31 mouse cellular contexts compared by ENCODE assay signal in the genomic region with DNA sequence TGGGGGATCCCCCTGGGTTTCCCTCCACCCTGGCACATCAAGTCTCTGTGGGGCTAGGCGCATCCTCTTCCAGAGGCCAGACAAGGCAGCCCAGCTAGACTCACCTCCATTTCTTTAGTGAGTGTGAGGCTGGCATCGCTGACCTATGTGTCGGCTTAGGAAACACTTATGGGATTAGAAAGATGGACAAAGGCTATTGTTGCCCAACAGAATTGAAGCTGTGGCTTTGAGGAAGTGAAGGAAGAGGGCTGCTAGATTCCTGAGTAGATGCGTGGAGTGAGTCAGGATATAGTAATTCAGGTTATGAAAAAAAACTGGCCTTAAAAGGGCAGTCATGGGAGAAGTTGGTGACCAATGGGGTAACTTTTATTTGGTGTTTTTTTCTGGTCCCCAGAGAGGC. TPM values are rescaled to one million over a fixed set of nuclear protein-coding genes. Genes with fewer than 3 reads are reported as not detected.
DNase-seq lines count a peak whose midpoint lies in the region; ATAC-seq and TF ChIP-seq lines count a peak whose summit lies in the region.
"Had no signal": no experiment of that assay in that cellular context is flagged by ENCODE, and none has a peak within 500 bp of the region (broad histone marks: within the 10 kb centered on the region; RNA-seq: fewer than 3 reads in every experiment).

No protein-coding gene starts in this region.

- TF ChIP-seq CTCF in lung, postnatal 0 days (IDR thresholded peaks at IDR 0.05), result no peak
- no peak for TF ChIP-seq CTCF in lung, adult 2 months (IDR thresholded peaks at IDR 0.05; ENCODE audit: insufficient read depth, low read length)
- no peak for TF ChIP-seq CTCF in CH12.LX (conservative IDR thresholded peaks at IDR 0.05 in 1 of 2, IDR thresholded peaks at IDR 0.05 in 1 of 2; ENCODE audit: low read depth in 2 of 2, low read length in 2 of 2)
- TF ChIP-seq CTCF in embryonic fibroblast, embryonic 13.5 days (IDR thresholded peaks at IDR 0.05; ENCODE audit: borderline replicate concordance, insufficient read depth, low read length), result no peak

- TF ChIP-seq POLR2A in lung, adult 2 months (IDR thresholded peaks at IDR 0.05; ENCODE audit: borderline replicate concordance, extremely low read depth, low read depth, low read length), result no peak
- TF ChIP-seq POLR2A in CH12.LX (IDR thresholded peaks at IDR 0.05; ENCODE audit: low read depth, low read length) (no peak), myocyte (IDR thresholded peaks at IDR 0.05; ENCODE audit: insufficient read length, low read depth) (no peak)
- TF ChIP-seq POLR2A in embryonic fibroblast, embryonic 13.5 days (IDR thresholded peaks at IDR 0.05; ENCODE audit: low read depth, low read length), result no peak

- TF ChIP-seq RAD21 in CH12.LX (IDR thresholded peaks at IDR 0.05; ENCODE audit: low read depth, low read length), result no peak

- DNase-seq in lung, postnatal 0 days (ENCODE audit: low spot score), result peak; percentile 23
- DNase-seq in lung, adult 2 months, result no peak
- DNase-seq in CH12.LX (ENCODE audit: extremely low read depth), result no peak
- DNase-seq in frontal cortex, postnatal 25 days (ENCODE audit: low spot score in 2 of 2), result no peak
- no peak for DNase-seq in thymus, postnatal 25 days
- DNase-seq in cerebellum, postnatal 36 days, result no peak
- DNase-seq: adrenal gland, adult 8-10 months; cerebellum, adult 11 months; cerebellum, adult 9-10 months; forebrain, postnatal 0 days; gastrocnemius, postnatal 25 days; heart, adult 2 months; heart, postnatal 14 days; kidney, adult 8-10 months; kidney, postnatal 4 days; layer of hippocampus, postnatal 36 days; left cerebral cortex, postnatal 4 days; liver, postnatal 0 days; lung, postnatal 14 days; retina, postnatal 1 day; right cerebral cortex, postnatal 14 days had no signal

- H3K9me3 ChIP-seq in lung, postnatal 0 days (ENCODE audit: low read length), result no peaks in the 10 kb centered on the region
- no peaks in the 10 kb centered on the region for H3K9me3 ChIP-seq in CH12.LX (replicated peaks; ENCODE audit: low read length)
- H3K9me3 ChIP-seq: forebrain, embryonic 12.5 days; liver, embryonic 12.5 days; megakaryocyte, embryonic 14.5 days; midbrain, embryonic 12.5 days; stomach, embryonic 15.5 days had no signal

- H3K4me2 ChIP-seq in lung, postnatal 0 days (replicated peaks; ENCODE audit: low read depth, low read length), result no peak overlapping the region
- H3K4me2 ChIP-seq in CH12.LX (ENCODE audit: insufficient read depth, low read depth, poor library complexity, severe bottlenecking) (peak overlapping the region; percentile 86), myocyte (ENCODE audit: low read depth) (peak overlapping the region; percentile 56)
- H3K4me2 ChIP-seq: forebrain, embryonic 12.5 days; liver, embryonic 12.5 days; midbrain, embryonic 12.5 days; stomach, embryonic 15.5 days had no signal

- no peaks in the 10 kb centered on the region for H3K4me1 ChIP-seq in lung, postnatal 0 days (ENCODE audit: insufficient read depth, low read depth, low read length)
- no peaks in the 10 kb centered on the region for H3K4me1 ChIP-seq in lung, adult 2 months (ENCODE audit: control insufficient read depth, insufficient read depth, low read length)
- peaks cover 45 to 81% of the 10 kb centered on the region in 2 experiments for H3K4me1 ChIP-seq in CH12.LX (ENCODE audit: control insufficient read depth in 1 of 2, insufficient read depth in 2 of 2)
- H3K4me1 ChIP-seq in embryonic fibroblast, embryonic 13.5 days (ENCODE audit: control insufficient read depth, insufficient read depth, low read length), result peaks cover 9% of the 10 kb centered on the region; the same call in 1 of the 2 replicates
- H3K4me1 ChIP-seq: forebrain, embryonic 12.5 days; liver, embryonic 12.5 days; megakaryocyte, embryonic 14.5 days; midbrain, embryonic 12.5 days; stomach, embryonic 15.5 days had no signal

- ATAC-seq in lung, postnatal 0 days, result peak; percentile 19; the same call in 1 of the 2 replicates
- ATAC-seq: forebrain, postnatal 0 days; hindbrain, postnatal 0 days; intestine, embryonic 16.5 days; liver, embryonic 12.5 days; liver, postnatal 0 days had no signal

- in situ Hi-C loops in CH12.LX (cut with MboI; ENCODE audit: low pct_ligation_motif_present, low pct_unique_long_range_greater_than_20kb, low sequenced_read_pairs), result no loop called here

- H3K79me2 ChIP-seq in CH12.LX (replicated peaks; ENCODE audit: control insufficient read depth, extremely low read depth, insufficient read depth, poor library complexity, severe bottlenecking) (no peaks in the 10 kb centered on the region), myocyte (ENCODE audit: control insufficient read depth, insufficient read depth) (no peaks in the 10 kb centered on the region)

- H3K27me3 ChIP-seq in lung, postnatal 0 days (replicated peaks; ENCODE audit: insufficient read depth, low read length), result no peaks in the 10 kb centered on the region
- H3K27me3 ChIP-seq in CH12.LX (replicated peaks) (no peaks in the 10 kb centered on the region), myocyte (ENCODE audit: control insufficient read depth, insufficient read depth, insufficient read length) (no peaks in the 10 kb centered on the region)
- H3K27me3 ChIP-seq: forebrain, embryonic 12.5 days; liver, embryonic 12.5 days; midbrain, embryonic 12.5 days; stomach, embryonic 15.5 days had no signal

- no peak overlapping the region for H3ac ChIP-seq in myocyte (ENCODE audit: control insufficient read depth, insufficient read length)

- H3K4me3 ChIP-seq in lung, postnatal 0 days (ENCODE audit: low read depth, low read length), result no peak overlapping the region
- H3K4me3 ChIP-seq in lung, adult 2 months (replicated peaks; ENCODE audit: extremely low read depth, low read depth, low read length), result no peak overlapping the region
- no peak overlapping the region for H3K4me3 ChIP-seq in CH12.LX (replicated peaks in 1 of 3; ENCODE audit: low read depth in 2 of 3, low read length in 2 of 3, poor library complexity in 1 of 3)
- no peak overlapping the region for H3K4me3 ChIP-seq in embryonic fibroblast, embryonic 13.5 days (ENCODE audit: insufficient read depth, low read length)
- no peak overlapping the region for H3K4me3 ChIP-seq in myocyte
- H3K4me3 ChIP-seq: forebrain, embryonic 12.5 days; heart, adult 2 months; liver, embryonic 12.5 days; megakaryocyte, embryonic 14.5 days; midbrain, embryonic 12.5 days; stomach, embryonic 15.5 days had no signal

- TF ChIP-seq EP300 in lung, postnatal 0 days (IDR thresholded peaks at IDR 0.05), result no peak
- TF ChIP-seq EP300 in CH12.LX (IDR thresholded peaks at IDR 0.05; ENCODE audit: low read length), result no peak

- dilution Hi-C loops in CH12.LX (cut with MboI; ENCODE audit: extremely low pct_ligation_motif_present, extremely low pct_unique_long_range_greater_than_20kb, low sequenced_read_pairs), result no loop called here

- no peak overlapping the region for H3K27ac ChIP-seq in lung, postnatal 0 days (ENCODE audit: low read length)
- peak overlapping the region; percentile 54; the same call in 1 of the 2 replicates for H3K27ac ChIP-seq in CH12.LX (ENCODE audit: insufficient read depth, low read depth)
- H3K27ac ChIP-seq in embryonic fibroblast, embryonic 13.5 days (ENCODE audit: insufficient read depth, low read length), result peak overlapping the region; percentile 85
- H3K27ac ChIP-seq: forebrain, embryonic 12.5 days; heart, adult 2 months; hindbrain, postnatal 0 days; kidney, postnatal 0 days; liver, embryonic 12.5 days; midbrain, embryonic 12.5 days; stomach, embryonic 15.5 days had no signal

- no peaks in the 10 kb centered on the region for H3K36me3 ChIP-seq in lung, postnatal 0 days (ENCODE audit: insufficient read depth, low read length)
- H3K36me3 ChIP-seq in CH12.LX (replicated peaks in 1 of 2; ENCODE audit: control insufficient read depth in 1 of 2, insufficient read depth in 1 of 2, low read length in 1 of 2), result peaks cover 27 to 55% of the 10 kb centered on the region in 2 experiments
- peaks cover 3% of the 10 kb centered on the region for H3K36me3 ChIP-seq in myocyte (ENCODE audit: control insufficient read depth, insufficient read depth)
- H3K36me3 ChIP-seq: forebrain, embryonic 12.5 days; liver, embryonic 12.5 days; midbrain, embryonic 12.5 days; stomach, embryonic 15.5 days had no signal

- no peak overlapping the region for H3K9ac ChIP-seq in lung, postnatal 0 days (replicated peaks; ENCODE audit: low read depth)
- 0 out of 2 replicates have a peak overlapping the region, but pooled peaks have one; percentile 13 for H3K9ac ChIP-seq in CH12.LX (ENCODE audit: insufficient read depth, low read depth)
- H3K9ac ChIP-seq: forebrain, embryonic 12.5 days; forebrain, postnatal 0 days; liver, embryonic 12.5 days; liver, postnatal 0 days; midbrain, embryonic 12.5 days; stomach, embryonic 15.5 days had no signal

- WGBS in lung, postnatal 0 days, result 85% methylated on average over 4 of the region's 4 CpGs
- WGBS in lung, adult 2 months, result 77% methylated on average over 4 of the region's 4 CpGs

TF ChIP-seq in CH12.LX, 34 proteins besides CTCF, POLR2A, EP300 and RAD21:
- peak; percentile 41; the same call in 1 of the 2 replicates for TF ChIP-seq ZNF384 (IDR thresholded peaks at IDR 0.05; ENCODE audit: low read depth, low read length)
- TF ChIP-seq ZC3H11A (IDR thresholded peaks at IDR 0.05; ENCODE audit: low read depth, low read length), result no peak

TF ChIP-seq in myocyte, 11 proteins besides CTCF, POLR2A, EP300 and RAD21:
- no peak for TF ChIP-seq E2F4 (IDR thresholded peaks at IDR 0.05; ENCODE audit: insufficient read depth)
- no peak for TF ChIP-seq USF1 (IDR thresholded peaks at IDR 0.05; ENCODE audit: low read depth)
- peak; percentile 62 for TF ChIP-seq CEBPB (IDR thresholded peaks at IDR 0.05; ENCODE audit: insufficient read depth, poor library complexity, severe bottlenecking)
TF ChIP-seq in myocyte: peak in this region for 1.

RNA-seq across cellular contexts. Expression of gene Ly75, which starts 13.6 kb away (rescaled TPM):
- polyA plus RNA-seq in lung, postnatal 0 days (2015; fragmentation: Nextera tagmentation; extraction: Ambion mirVana), result 1.7 and 2.2 TPM in 2 replicates
- polyA plus RNA-seq in lung, adult 2 months (2012; rRNA removed), result 1.7 and 2.9 TPM in 2 replicates
- 18.8 and 32.2 TPM in 2 replicates for total RNA-seq in CH12.LX (2012; rRNA removed)
- total RNA-seq in CH12.LX (2014; rRNA removed), result 13.8 and 14.5 TPM in 2 replicates
- 10.1 and 10.6 TPM in 2 replicates for polyA plus RNA-seq in CH12.LX (2012; ENCODE audit: insufficient read length, low read depth)
- polyA plus RNA-seq in embryonic fibroblast, embryonic 13.5 days (2011; ENCODE audit: insufficient read length, low read depth, missing spikeins), result 13.7 and 20.2 TPM in 2 replicates
- 2.3 TPM for polyA plus RNA-seq in myocyte (2012; fragmentation: generic; extraction: Trizol)
